Mouse (Mus musculus): ENCODE measurements at regions not wholly inside any gene's neighbourhood (a gene's known extent, or its start where the extent isn't known, plus 50 kb on each side); places are given as distances from the start of the nearest gene placed in this dataset.

DNA sequence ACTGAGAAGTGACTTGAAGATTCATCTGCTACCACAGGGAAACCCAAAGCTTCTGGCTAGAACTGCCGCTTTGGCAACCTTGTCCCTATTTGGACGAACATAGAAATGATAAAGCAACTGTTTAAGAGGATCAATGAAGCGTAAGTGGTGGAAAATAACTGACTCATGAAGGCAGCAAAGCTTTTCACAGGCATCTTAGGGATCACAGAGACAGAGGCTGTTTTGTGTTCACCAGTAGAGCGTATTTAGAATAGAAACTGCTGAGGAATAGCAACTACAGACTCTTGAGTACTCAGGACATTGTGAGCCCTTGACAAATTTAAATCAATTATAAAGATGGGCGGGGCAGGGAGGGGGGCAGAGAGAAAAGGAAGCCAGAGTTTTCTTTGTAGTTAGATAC, 99.3 kb upstream of the Prmt6 start:
- H3ac ChIP-seq (ENCODE audit: control insufficient read depth, insufficient read length) = no peak overlapping the region
- no peaks in the 10 kb centered on the region for H3K27me3 ChIP-seq (ENCODE audit: control insufficient read depth, insufficient read depth, insufficient read length)
- H3K79me2 ChIP-seq (ENCODE audit: control insufficient read depth, insufficient read depth) = no peaks in the 10 kb centered on the region

DNA sequence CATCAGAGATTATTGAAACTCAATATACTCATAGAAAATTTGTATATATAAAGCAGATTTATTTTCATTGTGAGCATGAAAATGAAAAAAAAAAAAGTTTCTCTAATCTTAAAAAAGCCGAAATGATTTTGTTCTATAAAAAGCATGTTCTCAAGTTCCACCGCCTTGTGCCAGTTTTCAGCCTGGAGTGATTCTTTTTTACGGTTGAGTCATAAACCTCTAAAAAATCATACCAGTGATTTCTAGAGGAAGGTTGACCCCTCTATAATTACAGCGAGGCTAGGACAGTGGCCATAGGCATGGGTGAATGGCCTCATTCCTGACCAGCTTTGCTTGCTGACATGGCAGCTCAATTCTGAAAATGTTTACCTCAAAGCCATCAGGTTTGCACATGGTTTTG, 98.6 kb upstream of the Prmt6 start:
- Histone ChIP-seq H3K36me3 (ENCODE audit: control insufficient read depth, insufficient read depth) (no peaks in the 10 kb centered on the region), H3K27me3 (ENCODE audit: control insufficient read depth, insufficient read depth, insufficient read length) (no peaks in the 10 kb centered on the region), H3K4me3 (no peak overlapping the region), H3ac (ENCODE audit: control insufficient read depth, insufficient read length) (no peak overlapping the region), H3K4me2 (ENCODE audit: low read depth) (no peak overlapping the region), H3K79me2 (ENCODE audit: control insufficient read depth, insufficient read depth) (no peaks in the 10 kb centered on the region)
- TF ChIP-seq USF1 (IDR thresholded peaks at IDR 0.05; ENCODE audit: low read depth) (no peak), SRF (IDR thresholded peaks at IDR 0.05; ENCODE audit: control insufficient read depth, insufficient read length, low read depth) (no peak)

More for the DNA sequence above, 99.3 kb upstream of the Prmt6 start:
- TF ChIP-seq SRF (IDR thresholded peaks at IDR 0.05; ENCODE audit: control insufficient read depth, insufficient read length, low read depth) = no peak
- no peak for TF ChIP-seq TCF3 (IDR thresholded peaks at IDR 0.05; ENCODE audit: insufficient read length, low read depth)
- no peak for TF ChIP-seq MYOG (IDR thresholded peaks at IDR 0.05; ENCODE audit: control insufficient read depth in 1 of 3, insufficient read depth in 1 of 3, insufficient read length in 2 of 3, low read depth in 2 of 3)
- TF ChIP-seq CEBPB (IDR thresholded peaks at IDR 0.05; ENCODE audit: insufficient read depth, poor library complexity, severe bottlenecking) = no peak
- TF ChIP-seq MAX (IDR thresholded peaks at IDR 0.05; ENCODE audit: low read depth) = no peak
- no peak for TF ChIP-seq POLR2A (IDR thresholded peaks at IDR 0.05; ENCODE audit: insufficient read length, low read depth)
- no peak for TF ChIP-seq MYOD1 (IDR thresholded peaks at IDR 0.05; ENCODE audit: control insufficient read depth in 1 of 3, insufficient read length in 2 of 3, low read depth in 2 of 3)
- TF ChIP-seq REST (IDR thresholded peaks at IDR 0.05; ENCODE audit: insufficient read depth, insufficient read length) = no peak
- no peak for TF ChIP-seq POLR2AphosphoS2 (IDR thresholded peaks at IDR 0.05; ENCODE audit: insufficient read length, low read depth)
- no peak for TF ChIP-seq E2F4 (IDR thresholded peaks at IDR 0.05; ENCODE audit: insufficient read depth)
- no peak for TF ChIP-seq USF1 (IDR thresholded peaks at IDR 0.05; ENCODE audit: low read depth)
- no peak for TF ChIP-seq TCF12 (IDR thresholded peaks at IDR 0.05; ENCODE audit: insufficient read depth, poor library complexity, severe bottlenecking)
- Histone ChIP-seq H3K4me2 (ENCODE audit: low read depth) (no peak overlapping the region), H3K4me3 (no peak overlapping the region), H3K36me3 (ENCODE audit: control insufficient read depth, insufficient read depth) (no peaks in the 10 kb centered on the region)

DNA sequence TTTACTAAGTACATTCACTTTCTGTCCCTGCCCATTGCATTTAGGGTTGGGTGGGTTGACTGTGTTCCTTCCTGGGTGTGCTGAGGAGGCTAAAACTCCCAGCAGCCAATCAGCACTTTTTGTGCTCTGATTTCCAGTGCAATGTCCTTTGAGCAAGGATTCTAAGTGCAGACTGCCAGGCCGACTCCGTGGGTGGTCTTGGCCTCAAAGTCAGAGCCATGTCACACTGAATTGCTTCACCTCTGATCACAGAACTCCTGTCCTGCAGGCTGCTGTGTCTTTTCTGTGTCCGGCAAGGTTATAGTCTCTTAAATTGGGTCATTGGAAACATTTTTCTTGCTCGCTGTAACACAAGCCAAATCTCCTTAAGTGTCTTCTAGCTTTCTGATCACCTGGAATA, 94.0 kb upstream of the Prmt6 start:
- Histone ChIP-seq H3K36me3 (ENCODE audit: control insufficient read depth, insufficient read depth) (no peaks in the 10 kb centered on the region), H3ac (ENCODE audit: control insufficient read depth, insufficient read length) (no peak overlapping the region), H3K79me2 (ENCODE audit: control insufficient read depth, insufficient read depth) (no peaks in the 10 kb centered on the region), H3K27me3 (ENCODE audit: control insufficient read depth, insufficient read depth, insufficient read length) (no peaks in the 10 kb centered on the region), H3K4me3 (no peak overlapping the region), H3K4me2 (ENCODE audit: low read depth) (no peak overlapping the region)
- TF ChIP-seq TCF12 (IDR thresholded peaks at IDR 0.05; ENCODE audit: insufficient read depth, poor library complexity, severe bottlenecking) (no peak), CEBPB (IDR thresholded peaks at IDR 0.05; ENCODE audit: insufficient read depth, poor library complexity, severe bottlenecking) (no peak), E2F4 (IDR thresholded peaks at IDR 0.05; ENCODE audit: insufficient read depth) (no peak), USF1 (IDR thresholded peaks at IDR 0.05; ENCODE audit: low read depth) (no peak), POLR2A (IDR thresholded peaks at IDR 0.05; ENCODE audit: insufficient read length, low read depth) (no peak), MYOD1 (IDR thresholded peaks at IDR 0.05; ENCODE audit: control insufficient read depth in 1 of 3, insufficient read length in 2 of 3, low read depth in 2 of 3) (no peak), MYOG (IDR thresholded peaks at IDR 0.05; ENCODE audit: control insufficient read depth in 1 of 3, insufficient read depth in 1 of 3, insufficient read length in 2 of 3, low read depth in 2 of 3) (no peak)

DNA sequence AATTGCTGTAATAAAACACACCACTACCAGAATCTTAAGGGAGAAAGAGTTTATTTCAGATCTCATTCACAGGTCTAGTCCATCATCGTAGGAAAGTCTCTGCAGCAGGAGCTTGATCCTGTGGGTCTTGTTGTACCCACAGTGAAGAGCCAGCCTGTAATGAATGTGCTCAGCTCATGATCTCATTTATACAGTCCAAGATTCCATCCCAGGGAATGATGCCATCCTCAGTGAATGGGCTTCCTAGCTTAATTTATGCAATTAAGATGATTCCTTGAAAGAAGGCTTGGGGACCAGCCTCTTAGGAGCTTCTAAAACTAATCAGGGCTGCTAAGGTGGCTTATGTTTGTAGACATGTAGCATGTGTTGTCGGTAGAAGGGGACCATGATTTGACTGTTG, 89.3 kb upstream of the Prmt6 start:
- no peak for TF ChIP-seq CEBPB (IDR thresholded peaks at IDR 0.05; ENCODE audit: insufficient read depth, poor library complexity, severe bottlenecking)
- no peak for TF ChIP-seq REST (IDR thresholded peaks at IDR 0.05; ENCODE audit: insufficient read depth, insufficient read length)
- TF ChIP-seq MYOG (IDR thresholded peaks at IDR 0.05; ENCODE audit: control insufficient read depth in 1 of 3, insufficient read depth in 1 of 3, insufficient read length in 2 of 3, low read depth in 2 of 3) = no peak
- no peak for TF ChIP-seq USF1 (IDR thresholded peaks at IDR 0.05; ENCODE audit: low read depth)
- TF ChIP-seq POLR2AphosphoS2 (IDR thresholded peaks at IDR 0.05; ENCODE audit: insufficient read length, low read depth) = no peak
- TF ChIP-seq POLR2A (IDR thresholded peaks at IDR 0.05; ENCODE audit: insufficient read length, low read depth) = no peak
- TF ChIP-seq E2F4 (IDR thresholded peaks at IDR 0.05; ENCODE audit: insufficient read depth) = no peak
- TF ChIP-seq TCF12 (IDR thresholded peaks at IDR 0.05; ENCODE audit: insufficient read depth, poor library complexity, severe bottlenecking) = no peak
- TF ChIP-seq TCF3 (IDR thresholded peaks at IDR 0.05; ENCODE audit: insufficient read length, low read depth) = no peak
- no peak for TF ChIP-seq MAX (IDR thresholded peaks at IDR 0.05; ENCODE audit: low read depth)
- no peak for TF ChIP-seq SRF (IDR thresholded peaks at IDR 0.05; ENCODE audit: control insufficient read depth, insufficient read length, low read depth)
- no peaks in the 10 kb centered on the region for H3K36me3 ChIP-seq (ENCODE audit: control insufficient read depth, insufficient read depth)
- H3ac ChIP-seq (ENCODE audit: control insufficient read depth, insufficient read length) = no peak overlapping the region
- H3K4me3 ChIP-seq = no peak overlapping the region
- H3K4me2 ChIP-seq (ENCODE audit: low read depth) = no peak overlapping the region
- no peaks in the 10 kb centered on the region for H3K79me2 ChIP-seq (ENCODE audit: control insufficient read depth, insufficient read depth)
- no peaks in the 10 kb centered on the region for H3K27me3 ChIP-seq (ENCODE audit: control insufficient read depth, insufficient read depth, insufficient read length)

DNA sequence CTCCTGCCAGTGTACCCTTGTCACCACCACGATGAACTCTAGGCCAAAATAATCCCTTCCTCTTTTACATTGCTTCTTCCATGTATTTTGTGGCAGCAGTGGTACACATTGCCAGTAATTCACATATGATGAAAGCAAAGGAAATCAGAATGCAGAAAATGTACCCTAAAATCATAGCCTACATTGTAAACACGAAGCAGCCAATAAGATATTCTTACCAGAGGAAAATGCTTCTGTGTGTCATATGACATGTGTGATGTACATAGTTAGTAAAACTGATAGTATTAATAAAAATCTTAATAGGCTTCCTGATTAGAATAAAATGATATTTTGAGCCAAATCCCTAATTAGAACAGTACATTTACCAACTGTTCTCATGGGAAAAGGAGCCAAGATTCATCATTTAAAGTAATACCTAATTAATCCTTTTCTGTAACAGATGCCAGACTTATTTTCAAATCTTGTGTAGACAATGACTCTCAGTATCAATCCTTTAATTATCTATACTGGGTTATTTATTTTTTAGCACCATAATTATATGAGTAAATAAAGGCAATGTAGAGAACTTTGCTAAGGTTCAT, 88.3 kb upstream of the Prmt6 start:
- no peaks in the 10 kb centered on the region for H3K27me3 ChIP-seq (ENCODE audit: control insufficient read depth, insufficient read depth, insufficient read length)
- no peak overlapping the region for H3K4me2 ChIP-seq (ENCODE audit: low read depth)
- no peaks in the 10 kb centered on the region for H3K36me3 ChIP-seq (ENCODE audit: control insufficient read depth, insufficient read depth)
- H3K79me2 ChIP-seq (ENCODE audit: control insufficient read depth, insufficient read depth) = no peaks in the 10 kb centered on the region
- TF ChIP-seq MAX (IDR thresholded peaks at IDR 0.05; ENCODE audit: low read depth) (no peak), USF1 (IDR thresholded peaks at IDR 0.05; ENCODE audit: low read depth) (no peak), MYOD1 (IDR thresholded peaks at IDR 0.05; ENCODE audit: control insufficient read depth in 1 of 3, insufficient read length in 2 of 3, low read depth in 2 of 3) (no peak), E2F4 (IDR thresholded peaks at IDR 0.05; ENCODE audit: insufficient read depth) (no peak)
- no peak overlapping the region for H3K4me3 ChIP-seq
- no peak overlapping the region for H3ac ChIP-seq (ENCODE audit: control insufficient read depth, insufficient read length)

Measured in myocyte (in vitro differentiated cells).